Mouse (Mus musculus): Measurements from ENCODE around the gene Plekhh3. TPM values are rescaled to one million over a fixed set of nuclear protein-coding genes. Genes with fewer than 3 reads are reported as not detected.
A peak's percentile ranks its signal among the peaks of the same experiment; 100 is the strongest.

Gene Plekhh3
- 2.5 and 4.4 TPM in 2 replicates for polyA plus RNA-seq (2011; ENCODE audit: insufficient read depth, insufficient read length, low read depth, missing spikeins)

DNA sequence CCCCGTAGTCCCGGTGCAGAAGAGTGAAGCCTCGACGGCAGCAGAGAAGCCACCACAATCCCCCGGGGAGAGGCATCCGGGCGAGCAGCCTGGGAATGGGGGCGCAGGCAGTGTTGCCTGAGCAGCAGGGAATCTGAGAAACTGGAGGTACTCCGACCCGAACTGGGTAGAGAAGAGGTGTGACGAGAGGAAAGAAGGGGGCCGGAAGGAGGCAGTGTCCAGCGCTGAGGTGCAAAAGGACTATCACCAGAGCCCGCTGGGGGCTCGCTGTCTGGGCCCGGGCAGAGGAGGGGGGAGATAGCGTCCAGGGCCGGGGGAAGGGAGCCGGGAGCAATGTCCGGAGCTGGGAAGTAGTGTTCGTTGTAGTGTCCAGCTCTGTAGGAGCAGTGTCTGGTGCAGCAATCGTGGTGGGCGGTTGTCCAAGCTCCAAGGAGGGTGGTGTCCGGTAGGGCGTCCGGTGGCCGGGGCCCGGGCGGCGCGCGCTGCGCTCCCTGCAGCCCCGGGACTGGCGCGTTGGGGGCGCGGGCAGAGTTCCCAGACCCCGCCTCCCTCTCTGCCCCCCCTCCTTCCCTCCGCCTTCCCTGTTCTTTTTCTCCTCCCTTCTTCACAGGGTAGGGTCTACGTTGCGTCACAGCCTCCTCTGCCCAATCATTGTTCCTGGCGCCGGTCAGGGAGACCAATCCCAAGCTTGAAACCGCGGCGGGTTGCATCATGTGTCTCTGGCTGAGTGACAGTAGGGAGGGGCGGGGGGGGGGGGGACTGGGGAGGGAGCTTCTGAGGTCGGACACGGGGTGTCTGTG lies at the start of gene Plekhh3:
TSS of gene Plekhh3 (minus strand) at position 541 of the 800 bp plus-strand sequence.
- peak within 1 kb of the TSS; percentile 93 for H3K4me3 ChIP-seq (ENCODE audit: low read depth, low read length)
- peaks cover 21% of the 10 kb centered on the region for H3K27me3 ChIP-seq (ENCODE audit: control insufficient read depth, insufficient read depth, low read length, poor library complexity, severe bottlenecking)
- 0 out of 2 replicates have a peak, but pooled peaks have one; percentile 5 for TF ChIP-seq EP300 (IDR thresholded peaks at IDR 0.05; ENCODE audit: insufficient read depth, low read depth, low read length)
- no peak for TF ChIP-seq POLR2A (IDR thresholded peaks at IDR 0.05; ENCODE audit: insufficient read depth, low read length)
- H3K9me3 ChIP-seq (replicated peaks; ENCODE audit: control insufficient read depth, insufficient read depth, low read length, poor library complexity, severe bottlenecking) = no peaks in the 10 kb centered on the region
- peak within 1 kb of the TSS; percentile 66 for H3K9ac ChIP-seq (ENCODE audit: low read depth, poor library complexity, severe bottlenecking)
- H3K27ac ChIP-seq (ENCODE audit: insufficient read depth, low read length) = no peak within 1 kb of the TSS
- H3K36me3 ChIP-seq (ENCODE audit: control insufficient read depth, insufficient read depth, low read length, poor library complexity, severe bottlenecking) = no peaks in the 10 kb centered on the region
- no peaks in the 10 kb centered on the region for H3K4me1 ChIP-seq (ENCODE audit: control insufficient read depth, insufficient read depth, low read length)

DNA sequence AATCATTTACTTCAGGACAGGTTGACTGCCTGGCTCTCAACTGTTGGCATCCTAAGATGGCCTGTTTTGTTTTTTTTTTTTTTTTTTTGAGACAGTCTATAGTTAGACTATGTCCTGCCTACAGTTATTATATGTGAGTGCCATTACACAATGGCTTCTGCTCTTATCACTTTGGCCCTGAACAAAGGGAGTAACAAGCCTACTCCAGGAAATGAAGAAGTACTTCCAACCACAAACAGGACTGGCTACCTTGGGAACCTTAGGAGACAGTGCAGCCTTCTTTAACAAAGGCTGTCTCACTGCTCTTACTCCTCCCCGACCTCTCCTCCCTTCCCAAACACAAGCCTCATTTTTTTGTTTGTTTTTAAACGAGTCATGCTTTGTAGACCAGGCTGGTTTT lies 49.7 kb upstream of the Plekhh3 start:
- peaks cover 13% of the 10 kb centered on the region for H3K36me3 ChIP-seq (ENCODE audit: control insufficient read depth, insufficient read depth, low read length, poor library complexity, severe bottlenecking)
- no peaks in the 10 kb centered on the region for H3K4me1 ChIP-seq (ENCODE audit: control insufficient read depth, insufficient read depth, low read length)
- no peak for TF ChIP-seq CTCF (IDR thresholded peaks at IDR 0.05; ENCODE audit: low read depth, low read length)
- TF ChIP-seq POLR2A (IDR thresholded peaks at IDR 0.05; ENCODE audit: insufficient read depth, low read length) = no peak
- TF ChIP-seq EP300 (IDR thresholded peaks at IDR 0.05; ENCODE audit: insufficient read depth, low read depth, low read length) = no peak
- no peak overlapping the region for H3K4me3 ChIP-seq (ENCODE audit: low read depth, low read length)
- H3K9me3 ChIP-seq (replicated peaks; ENCODE audit: control insufficient read depth, insufficient read depth, low read length, poor library complexity, severe bottlenecking) = no peaks in the 10 kb centered on the region
- H3K27me3 ChIP-seq (ENCODE audit: control insufficient read depth, insufficient read depth, low read length, poor library complexity, severe bottlenecking) = no peaks in the 10 kb centered on the region
- H3K9ac ChIP-seq (ENCODE audit: low read depth, poor library complexity, severe bottlenecking) = no peak overlapping the region
- H3K27ac ChIP-seq (ENCODE audit: insufficient read depth, low read length) = no peak overlapping the region

DNA sequence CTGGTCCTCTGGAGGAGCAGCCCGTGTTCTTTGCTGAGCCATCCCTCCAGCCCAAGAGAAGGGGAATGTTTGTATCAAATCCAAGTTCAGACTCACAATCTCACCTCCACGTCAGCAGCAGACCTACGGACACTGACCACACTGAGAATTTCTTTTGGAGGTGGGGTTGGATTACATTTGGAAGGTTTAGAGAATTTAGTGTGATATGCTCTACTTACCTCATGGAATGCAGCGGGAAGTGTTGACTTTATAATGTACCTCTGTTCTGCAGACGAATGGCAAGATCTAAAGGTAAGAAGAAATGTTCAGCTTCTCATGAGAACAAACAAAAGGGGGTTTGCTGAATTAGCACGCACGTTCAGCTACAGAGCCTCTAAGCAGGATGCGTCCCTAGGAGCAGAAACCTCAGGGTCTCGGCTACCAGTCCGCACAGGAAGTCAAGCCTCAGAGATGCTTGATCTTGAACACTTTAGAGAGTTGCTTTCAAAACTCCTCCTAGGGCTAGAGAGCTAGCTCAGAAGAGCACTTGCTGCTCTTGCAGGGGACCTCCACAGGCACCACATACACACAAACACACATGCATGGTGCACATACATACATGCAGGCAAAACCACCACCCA lies 47.4 kb upstream of the Plekhh3 start:
- no peak overlapping the region for H3K27ac ChIP-seq (ENCODE audit: insufficient read depth, low read length)
- H3K4me1 ChIP-seq (ENCODE audit: control insufficient read depth, insufficient read depth, low read length) = no peaks in the 10 kb centered on the region
- peaks cover 30% of the 10 kb centered on the region for H3K36me3 ChIP-seq (ENCODE audit: control insufficient read depth, insufficient read depth, low read length, poor library complexity, severe bottlenecking)
- H3K9ac ChIP-seq (ENCODE audit: low read depth, poor library complexity, severe bottlenecking) = no peak overlapping the region
- no peaks in the 10 kb centered on the region for H3K27me3 ChIP-seq (ENCODE audit: control insufficient read depth, insufficient read depth, low read length, poor library complexity, severe bottlenecking)
- TF ChIP-seq EP300 (IDR thresholded peaks at IDR 0.05; ENCODE audit: insufficient read depth, low read depth, low read length) (no peak), CTCF (IDR thresholded peaks at IDR 0.05; ENCODE audit: low read depth, low read length) (no peak), POLR2A (IDR thresholded peaks at IDR 0.05; ENCODE audit: insufficient read depth, low read length) (no peak)
- no peaks in the 10 kb centered on the region for H3K9me3 ChIP-seq (replicated peaks; ENCODE audit: control insufficient read depth, insufficient read depth, low read length, poor library complexity, severe bottlenecking)
- no peak overlapping the region for H3K4me3 ChIP-seq (ENCODE audit: low read depth, low read length)

DNA sequence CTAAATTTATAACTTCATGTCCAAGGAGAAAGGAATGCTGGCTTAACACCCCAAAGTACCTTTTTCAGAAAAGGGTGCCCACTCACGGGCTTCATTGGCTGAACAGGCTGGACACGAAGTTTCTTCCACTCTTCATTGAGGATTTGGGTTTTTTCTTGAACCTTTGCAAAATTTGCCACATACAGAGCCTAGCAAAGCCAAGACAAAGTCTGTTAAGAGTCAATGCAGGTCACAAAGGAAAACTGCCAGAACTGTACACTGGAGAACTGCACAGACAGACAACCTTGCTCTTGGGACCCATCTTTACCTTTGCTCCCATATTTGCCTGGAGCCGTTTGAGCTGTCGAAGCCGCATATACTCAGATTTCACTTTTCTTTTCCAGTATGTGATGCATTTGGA lies 45.8 kb upstream of the Plekhh3 start:
- Histone ChIP-seq H3K27me3 (ENCODE audit: control insufficient read depth, insufficient read depth, low read length, poor library complexity, severe bottlenecking) (no peaks in the 10 kb centered on the region), H3K27ac (ENCODE audit: insufficient read depth, low read length) (no peak overlapping the region), H3K9me3 (replicated peaks; ENCODE audit: control insufficient read depth, insufficient read depth, low read length, poor library complexity, severe bottlenecking) (no peaks in the 10 kb centered on the region), H3K4me1 (ENCODE audit: control insufficient read depth, insufficient read depth, low read length) (no peaks in the 10 kb centered on the region), H3K9ac (ENCODE audit: low read depth, poor library complexity, severe bottlenecking) (no peak overlapping the region), H3K36me3 (ENCODE audit: control insufficient read depth, insufficient read depth, low read length, poor library complexity, severe bottlenecking) (peaks cover 31% of the 10 kb centered on the region), H3K4me3 (ENCODE audit: low read depth, low read length) (no peak overlapping the region)
- TF ChIP-seq CTCF (IDR thresholded peaks at IDR 0.05; ENCODE audit: low read depth, low read length) (no peak), POLR2A (IDR thresholded peaks at IDR 0.05; ENCODE audit: insufficient read depth, low read length) (no peak), EP300 (IDR thresholded peaks at IDR 0.05; ENCODE audit: insufficient read depth, low read depth, low read length) (no peak)

DNA sequence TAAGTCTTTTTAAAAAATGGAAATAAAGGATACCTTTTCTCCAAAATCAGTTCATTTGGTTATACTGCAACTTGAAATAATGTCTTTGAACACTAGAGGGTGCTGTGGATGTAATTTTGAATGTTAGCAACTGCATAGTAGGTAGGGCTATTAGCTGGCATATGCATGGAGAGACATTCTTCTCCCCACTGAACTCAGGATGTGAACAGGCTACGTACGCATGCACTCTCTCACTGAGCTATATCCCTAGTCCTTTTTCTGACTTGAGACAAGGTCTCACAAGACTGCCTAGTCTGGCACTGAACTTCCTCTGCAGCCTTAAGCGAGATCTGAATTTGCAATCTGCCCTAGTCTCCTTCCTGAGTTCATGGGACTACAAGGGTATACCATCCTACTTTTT lies 40.8 kb upstream of the Plekhh3 start:
- peak; percentile 2 for TF ChIP-seq CTCF (IDR thresholded peaks at IDR 0.05; ENCODE audit: low read depth, low read length)
- no peak for TF ChIP-seq EP300 (IDR thresholded peaks at IDR 0.05; ENCODE audit: insufficient read depth, low read depth, low read length)
- no peak for TF ChIP-seq POLR2A (IDR thresholded peaks at IDR 0.05; ENCODE audit: insufficient read depth, low read length)
- Histone ChIP-seq H3K27me3 (ENCODE audit: control insufficient read depth, insufficient read depth, low read length, poor library complexity, severe bottlenecking) (no peaks in the 10 kb centered on the region), H3K4me1 (ENCODE audit: control insufficient read depth, insufficient read depth, low read length) (no peaks in the 10 kb centered on the region), H3K9ac (ENCODE audit: low read depth, poor library complexity, severe bottlenecking) (no peak overlapping the region), H3K36me3 (ENCODE audit: control insufficient read depth, insufficient read depth, low read length, poor library complexity, severe bottlenecking) (peaks cover 45% of the 10 kb centered on the region), H3K4me3 (ENCODE audit: low read depth, low read length) (no peak overlapping the region), H3K27ac (ENCODE audit: insufficient read depth, low read length) (no peak overlapping the region), H3K9me3 (replicated peaks; ENCODE audit: control insufficient read depth, insufficient read depth, low read length, poor library complexity, severe bottlenecking) (no peaks in the 10 kb centered on the region)

DNA sequence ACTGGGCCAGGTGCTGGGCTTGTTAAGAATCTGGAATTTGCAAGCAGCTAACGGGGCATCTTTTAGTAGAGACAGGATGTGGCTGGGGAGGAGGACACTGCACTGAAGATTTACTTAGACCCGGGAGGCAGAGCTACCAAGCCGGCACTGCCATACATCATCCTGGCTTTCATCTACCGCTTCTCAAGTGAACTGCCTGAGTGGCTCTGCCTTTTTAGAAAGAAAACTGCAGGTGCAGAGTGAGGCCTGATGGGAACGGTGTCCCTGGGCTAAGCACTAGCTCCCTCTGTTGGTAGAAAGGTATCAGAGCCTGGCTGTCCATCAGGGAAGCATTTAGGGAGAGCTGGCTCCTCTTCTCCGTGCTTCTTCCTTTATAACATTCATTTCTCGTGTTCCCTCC lies 29.8 kb upstream of the Plekhh3 start:
- Histone ChIP-seq H3K4me1 (ENCODE audit: control insufficient read depth, insufficient read depth, low read length) (no peaks in the 10 kb centered on the region), H3K9me3 (replicated peaks; ENCODE audit: control insufficient read depth, insufficient read depth, low read length, poor library complexity, severe bottlenecking) (no peaks in the 10 kb centered on the region), H3K27ac (ENCODE audit: insufficient read depth, low read length) (no peak overlapping the region), H3K9ac (ENCODE audit: low read depth, poor library complexity, severe bottlenecking) (no peak overlapping the region), H3K36me3 (ENCODE audit: control insufficient read depth, insufficient read depth, low read length, poor library complexity, severe bottlenecking) (peaks cover 19% of the 10 kb centered on the region), H3K27me3 (ENCODE audit: control insufficient read depth, insufficient read depth, low read length, poor library complexity, severe bottlenecking) (no peaks in the 10 kb centered on the region), H3K4me3 (ENCODE audit: low read depth, low read length) (no peak overlapping the region)
- TF ChIP-seq EP300 (IDR thresholded peaks at IDR 0.05; ENCODE audit: insufficient read depth, low read depth, low read length) = no peak
- peak; percentile 90 for TF ChIP-seq CTCF (IDR thresholded peaks at IDR 0.05; ENCODE audit: low read depth, low read length)
- TF ChIP-seq POLR2A (IDR thresholded peaks at IDR 0.05; ENCODE audit: insufficient read depth, low read length) = no peak

Measured in ES-Bruce4 (cell line).